Mouse (Mus musculus) cerebellum, postnatal 25 days (tissue): ENCODE results near the gene Gm20716.

Experiments used
- DNase-seq, 2 experiments: peaks; one replicate each; pipeline ENCODE4 v3.0.0; 2021; ENCODE audit warnings: mixed read lengths in 2 of 2

Gene Gm20716

GRCm38 (mm10) chr2:168223326-168223725, 6.8 kb downstream of the Gm20716 start:
- DNase-seq, result no peak

DNA sequence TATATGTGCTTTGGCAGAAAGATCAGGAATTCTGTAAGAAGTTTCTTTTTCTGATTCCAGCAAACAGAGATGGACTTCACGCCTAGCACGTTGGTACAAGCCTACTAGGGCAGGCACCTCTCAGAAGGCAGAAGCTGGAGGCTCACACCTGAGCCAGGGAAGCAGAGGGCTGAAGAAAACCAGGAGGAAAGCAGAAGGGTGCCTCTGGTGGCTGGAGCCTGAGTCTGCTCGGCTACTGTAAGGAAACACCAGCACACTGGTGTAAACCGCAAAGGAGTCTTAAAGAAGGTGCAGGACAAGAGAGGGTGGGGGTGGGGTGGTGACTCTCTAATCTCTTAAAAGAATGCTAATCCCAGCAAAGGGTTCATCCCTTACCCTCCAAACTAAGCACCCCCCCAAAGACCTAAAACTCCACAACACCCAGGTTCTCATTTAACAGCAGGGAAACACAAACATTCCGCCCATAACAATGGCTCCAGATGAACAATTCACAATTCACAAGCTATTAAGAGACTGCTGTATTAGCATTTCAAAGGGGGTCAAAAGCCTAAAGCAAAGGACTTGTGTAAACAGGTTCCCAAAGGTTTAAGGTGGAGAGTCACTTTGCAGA, 16.3 kb downstream of the Gm20716 start:
- DNase-seq, result no peak

DNA sequence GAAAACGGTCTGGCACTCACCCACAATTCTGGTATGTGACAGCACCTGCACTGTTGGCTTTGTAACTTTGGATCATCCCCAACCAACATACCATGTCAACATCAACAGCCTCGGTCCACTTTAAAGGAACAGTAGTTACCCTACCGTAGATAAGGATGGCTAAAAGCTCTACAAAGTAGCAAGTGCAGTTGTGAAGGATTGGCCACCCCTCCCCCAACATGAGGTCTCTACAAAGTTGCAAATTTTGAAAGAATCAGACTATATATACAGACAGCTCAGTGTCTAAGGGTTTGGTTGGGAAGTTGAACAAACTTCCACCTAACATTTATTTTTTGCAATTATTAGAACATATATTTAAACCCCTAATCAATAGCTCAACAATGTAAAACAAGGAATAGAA, 22.3 kb downstream of the Gm20716 start:
- DNase-seq, result no peak

DNA sequence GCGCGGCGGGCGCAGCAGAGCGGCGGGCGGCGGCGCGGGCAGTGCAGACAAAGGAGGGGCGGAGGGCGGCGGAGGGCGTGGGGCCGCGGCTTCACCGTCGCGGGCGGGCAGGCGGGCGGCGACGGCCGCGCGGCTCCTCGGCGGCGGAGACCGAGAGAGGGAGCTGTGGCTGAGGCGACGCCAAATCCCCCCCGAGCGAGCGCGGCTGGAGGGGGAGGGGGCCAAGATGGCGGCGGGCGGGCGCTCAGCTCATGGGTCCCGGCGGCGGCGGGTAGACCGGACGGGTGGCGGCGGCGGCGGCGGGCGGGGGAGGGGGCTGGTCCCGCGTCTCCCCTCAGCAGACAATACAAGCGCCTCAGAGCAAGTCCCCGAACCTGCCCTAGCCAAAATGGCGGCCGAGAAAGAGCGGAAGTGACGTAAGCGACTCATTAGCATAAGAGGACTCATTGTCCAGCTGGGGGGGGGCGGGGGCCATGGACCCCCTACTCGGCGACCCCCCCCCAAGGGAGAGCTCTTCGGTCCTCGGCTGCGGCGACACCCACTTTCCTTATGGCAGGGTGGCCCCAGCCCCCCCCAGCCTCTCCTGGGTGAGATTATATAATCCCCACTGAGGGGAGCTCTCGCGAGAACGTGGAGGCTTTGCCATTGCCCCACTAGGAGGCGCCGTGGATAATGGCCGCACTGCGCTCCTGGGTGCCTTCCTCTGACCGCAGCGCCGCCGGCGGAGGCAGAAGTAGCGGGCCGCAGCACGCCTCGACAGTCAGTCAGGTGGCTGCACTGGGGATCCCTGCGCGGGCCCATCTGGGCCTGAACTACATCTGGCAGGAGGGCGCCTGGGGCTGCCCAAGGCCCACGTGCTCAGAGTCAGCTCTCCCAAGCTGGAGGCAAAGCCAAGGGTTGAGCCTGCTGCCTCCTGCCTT, 23.2 kb downstream of the Gm20716 start, which contains the start of gene Adnp:
Adnp (minus strand) TSS at position 388 of the 920 bp plus-strand sequence.
- DNase-seq, result peak; percentile 94

- DNase-seq, result peak; percentile 24 to 61
These were observed 24.2 kb downstream of the Gm20716 start for GRCm38 (mm10) chr2:168205681-168206631.

DNA sequence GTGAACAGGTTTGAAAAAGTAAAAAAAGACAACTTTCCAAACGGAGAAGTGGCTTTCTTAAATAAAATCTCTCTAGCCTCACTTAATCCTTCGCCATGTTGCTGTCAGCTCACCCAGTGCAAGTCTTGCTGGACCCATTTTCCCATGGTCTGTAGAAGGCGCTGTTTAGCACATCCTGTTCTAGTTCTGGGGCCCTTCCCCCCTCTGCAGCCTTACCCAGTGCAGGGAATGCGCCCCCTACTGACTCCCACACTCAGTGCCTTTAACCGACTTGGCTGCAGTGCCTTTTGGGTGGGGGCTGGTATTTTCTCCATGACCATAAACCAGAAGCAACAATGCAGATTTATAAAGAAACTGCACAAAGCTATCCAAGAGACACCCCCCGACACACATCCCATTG, 24.9 kb downstream of the Gm20716 start:
- peak; percentile 80 to 91 for DNase-seq

- no peak for DNase-seq
These were observed 25.6 kb downstream of the Gm20716 start for GRCm38 (mm10) chr2:168204476-168204999.

- no peak for DNase-seq
These were observed 30.0 kb downstream of the Gm20716 start for GRCm38 (mm10) chr2:168200014-168200691.

DNA sequence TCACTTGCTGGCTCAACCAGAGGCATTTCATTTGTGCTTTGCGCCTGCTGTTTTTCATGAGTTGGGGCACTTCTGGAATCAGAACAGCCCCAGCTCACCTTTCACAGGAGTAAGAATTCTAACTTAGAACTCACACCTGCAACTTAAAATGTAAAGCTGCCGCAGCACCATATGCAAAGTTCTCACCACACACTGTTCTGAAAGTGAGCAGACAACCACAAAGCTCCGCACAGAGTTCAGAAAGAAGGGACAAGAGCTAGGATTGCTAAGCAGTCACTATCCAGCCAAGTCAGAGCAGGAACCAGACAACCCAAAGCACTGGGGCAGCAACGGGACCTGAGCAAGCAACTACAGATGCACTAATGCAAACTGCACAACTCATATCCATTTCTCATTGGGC, 30.7 kb downstream of the Gm20716 start:
- no peak for DNase-seq

- DNase-seq, result no peak
These were observed 31.7 kb downstream of the Gm20716 start for GRCm38 (mm10) chr2:168198421-168198820.

DNA sequence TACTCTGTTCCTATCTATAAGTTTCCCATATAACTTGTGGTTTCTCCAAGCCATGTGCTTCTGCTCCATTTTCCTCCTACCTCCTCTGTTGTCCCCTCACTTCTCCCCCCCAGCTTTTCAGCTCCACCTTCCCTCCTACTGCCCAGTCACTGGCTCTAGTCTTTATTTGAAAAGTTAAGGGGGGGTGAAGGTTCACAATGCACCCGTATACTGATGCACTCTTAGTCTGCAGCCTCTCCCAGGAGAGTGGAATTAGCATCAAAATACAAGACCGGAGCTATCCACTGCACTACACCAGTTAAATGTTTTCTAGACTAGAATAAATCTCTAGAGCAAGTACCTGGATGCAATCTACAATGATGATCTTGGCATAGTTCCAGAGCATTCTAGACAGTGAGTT, 34.4 kb downstream of the Gm20716 start:
- DNase-seq, result no peak

DNA sequence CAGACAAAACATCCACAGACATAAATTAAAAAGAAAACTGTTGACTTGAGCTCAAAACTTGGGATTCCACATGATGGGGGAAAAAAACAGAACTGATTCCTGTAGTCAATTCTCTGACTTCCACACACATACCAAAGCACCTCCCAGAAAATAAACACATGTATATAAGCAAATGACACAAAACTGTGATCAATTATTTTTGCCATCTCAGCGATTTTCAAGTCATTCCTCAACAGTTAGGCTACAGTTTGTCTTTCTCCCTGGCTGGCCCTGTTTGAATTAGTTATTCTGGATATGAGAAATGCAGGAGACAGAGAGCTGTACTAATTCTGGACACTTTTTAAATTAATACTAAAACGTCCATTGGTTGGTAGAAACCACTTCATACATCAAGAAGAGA, 36.5 kb downstream of the Gm20716 start:
- DNase-seq, result no peak

GRCm38 (mm10) chr2:168191856-168192255, 38.3 kb downstream of the Gm20716 start:
- no peak for DNase-seq

- no peak for DNase-seq
These were observed 54.2 kb downstream of the Gm20716 start for GRCm38 (mm10) chr2:168175946-168176345.

DNA sequence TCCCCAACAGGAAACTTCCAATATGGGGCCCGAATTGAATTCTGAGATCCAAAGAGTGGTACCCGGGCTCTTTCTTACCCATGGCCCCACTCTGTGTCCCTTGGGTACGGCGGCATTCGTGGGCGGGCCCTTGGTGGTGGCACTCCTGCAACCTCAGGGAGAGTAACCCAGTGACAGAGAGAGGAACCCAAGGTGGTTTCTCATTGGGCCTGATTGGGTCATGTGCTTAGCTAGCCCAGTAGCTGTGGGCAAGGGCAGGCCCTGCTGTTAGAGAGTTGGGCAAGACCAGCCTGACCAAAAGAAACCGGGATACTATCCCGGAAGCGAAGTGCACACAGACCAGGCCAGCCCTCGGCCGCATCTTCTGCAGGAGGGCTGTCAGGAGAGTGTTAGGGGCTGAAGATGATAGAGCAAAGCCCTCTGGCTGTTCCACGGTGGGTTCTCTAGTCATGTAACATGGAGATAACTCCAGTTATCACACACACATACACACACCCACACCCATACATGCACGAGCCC, 59.9 kb downstream of the Gm20716 start:
- peak in 1 of 2 experiments; percentile 28 for DNase-seq

DNA sequence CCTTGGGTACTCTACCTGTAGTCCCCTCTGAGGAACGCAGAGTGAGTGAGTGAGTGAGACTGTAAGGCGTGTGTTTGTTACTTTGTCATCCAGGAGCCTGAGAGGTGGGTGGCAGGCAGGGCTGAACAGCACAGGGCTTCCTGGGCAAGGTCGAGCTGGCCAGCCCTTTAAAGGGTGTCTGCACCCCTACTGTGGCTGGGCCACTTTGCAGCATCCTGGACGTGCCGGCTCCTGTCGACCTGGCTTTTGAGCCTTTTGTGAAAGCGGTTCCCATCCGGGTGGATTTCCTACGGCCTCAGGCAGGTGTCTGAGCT, 60.4 kb downstream of the Gm20716 start:
- no peak for DNase-seq

GRCm38 (mm10) chr2:168168892-168169799, 61.0 kb downstream of the Gm20716 start:
- no peak for DNase-seq

- no peak for DNase-seq
These were observed 62.4 kb downstream of the Gm20716 start for GRCm38 (mm10) chr2:168167781-168168180.

DNA sequence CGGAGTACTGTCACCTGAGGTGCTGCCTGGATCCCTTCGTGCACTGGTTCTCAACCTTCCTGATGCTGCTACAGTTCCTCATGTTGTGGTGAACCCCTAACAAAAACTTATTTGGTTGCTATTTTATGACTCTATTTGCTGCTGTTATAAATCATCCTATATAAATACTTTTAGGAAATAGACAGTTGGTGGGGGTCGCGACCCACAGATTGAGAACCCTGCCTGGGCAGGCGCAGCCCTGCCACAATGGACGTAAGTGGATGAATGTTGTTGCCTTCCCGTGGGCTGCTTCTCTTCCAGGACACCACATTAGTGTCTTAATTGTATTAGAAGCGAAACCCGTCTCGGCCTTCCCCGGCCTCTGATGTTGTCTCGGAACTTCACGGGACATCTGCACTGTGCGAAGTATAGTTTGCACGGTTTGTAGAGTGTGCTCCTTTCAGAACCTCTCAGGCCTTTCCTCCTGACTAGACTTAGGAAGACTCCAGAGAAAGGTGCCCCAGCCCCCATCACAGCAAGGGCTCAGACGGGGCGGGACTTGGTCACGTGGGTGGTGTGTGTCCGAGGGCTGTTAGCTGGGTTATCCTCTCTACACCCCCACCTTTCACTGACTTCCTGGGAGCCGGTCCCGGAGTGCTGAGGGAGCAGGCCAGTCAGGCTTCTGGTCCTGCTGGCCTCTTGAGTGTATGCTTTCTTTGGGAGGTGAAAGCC, 63.3 kb downstream of the Gm20716 start:
- no peak for DNase-seq

DNA sequence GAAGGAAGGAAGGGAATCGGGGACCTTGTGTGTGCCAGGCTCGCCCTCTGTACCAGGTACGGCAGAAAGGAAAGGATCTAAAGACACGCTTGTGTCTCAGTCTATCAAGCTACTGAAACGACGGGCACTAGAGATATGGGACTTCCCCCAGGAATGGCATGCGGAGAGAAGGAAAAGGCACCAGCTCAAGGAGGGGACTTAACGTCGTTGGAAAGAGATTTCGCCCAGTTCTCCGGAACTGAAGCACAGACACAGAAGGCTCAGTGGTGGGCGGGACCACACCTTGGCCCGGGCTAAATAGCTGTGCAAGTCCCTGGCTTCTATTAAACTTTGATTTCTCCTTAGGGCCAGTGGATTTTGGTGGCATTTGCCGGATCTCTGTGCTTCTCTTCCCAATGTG, 68.2 kb downstream of the Gm20716 start:
- DNase-seq, result no peak
